Mouse (Mus musculus) liver, postnatal 0 days (tissue): Measurements from ENCODE around the gene Ptpn4. TPM values are rescaled to one million over a fixed set of nuclear protein-coding genes. Genes with fewer than 3 reads are reported as not detected.

Experiments used
- ATAC-seq: fragments of 200-750 bp; cut with Nextera tagmentation; 2 replicates; pipeline ENCODE4 v1.8.0; 2017; ENCODE audit warnings: mild to moderate bottlenecking, moderate library complexity
- DNase-seq: peaks from one replicate; pipeline ENCODE4 v3.0.0-alpha.2; 2016
- H3K27ac ChIP-seq: fragments of 300-500 bp; sonication (generic); 2 replicates; pipeline ENCODE4 v1.5.1; 2014; ENCODE audit warnings: antibody characterized with exemption, moderate library complexity, mild to moderate bottlenecking, low read depth
- H3K27me3 ChIP-seq: fragments of 300-500 bp; sonication (generic); 2 replicates; pipeline ENCODE4 v1.6.1; 2014; ENCODE audit warnings: low read length, control low read depth, mixed read lengths; ENCODE audit not compliant: insufficient read depth
- H3K36me3 ChIP-seq: fragments of 300-500 bp; sonication (generic); replicated peaks from 2 replicates; pipeline ENCODE4 v1.6.1; 2014; ENCODE audit warnings: mild to moderate bottlenecking, control low read depth, low read length, moderate library complexity, mixed read lengths; ENCODE audit not compliant: insufficient read depth
- H3K4me1 ChIP-seq: fragments of 300-500 bp; sonication (generic); 2 replicates; pipeline ENCODE4 v1.6.1; 2014; ENCODE audit warnings: antibody characterized with exemption, mild to moderate bottlenecking, control low read depth; ENCODE audit not compliant: insufficient read depth
- H3K4me2 ChIP-seq: fragments of 300-500 bp; sonication (generic); 2 replicates; pipeline ENCODE4 v1.6.1; 2014; ENCODE audit warnings: low read depth, mild to moderate bottlenecking, low read length, moderate library complexity, mixed read lengths
- H3K4me3 ChIP-seq: fragments of 300-500 bp; sonication (generic); 2 replicates; pipeline ENCODE4 v1.5.1; 2014; ENCODE audit warnings: low read depth, low read length
- H3K9ac ChIP-seq: fragments of 300-500 bp; sonication (generic); replicated peaks from 2 replicates; pipeline ENCODE4 v1.6.1; 2014; ENCODE audit warnings: mild to moderate bottlenecking, moderate library complexity
- H3K9me3 ChIP-seq: fragments of 300-500 bp; sonication (generic); 2 replicates; pipeline ENCODE4 v1.6.1; 2016; ENCODE audit warnings: mild to moderate bottlenecking, control low read depth, low read length, mixed read lengths
- CTCF ChIP-seq: sonication (generic); IDR thresholded peaks from 2 replicates; pipeline ENCODE4 v1.5.1; 2016; ENCODE audit warnings: antibody characterized with exemption, low read depth
- EP300 ChIP-seq: IDR thresholded peaks from 2 replicates; pipeline ENCODE4 v1.6.1; 2016; ENCODE audit warnings: antibody characterized with exemption, low read depth, mild to moderate bottlenecking
- WGBS: fragments of 180-500 bp; shearing (Covaris S2); extraction: QIAGEN DNeasy Blood & Tissue Kit; methylation state at CpG from one replicate; pipeline ENCODE4 v1.1.7; 2014; ENCODE audit not compliant: insufficient replicate concordance; 5-methylcytosine and 5-hydroxymethylcytosine counted together
- polyA plus RNA-seq: library from polyadenylated mRNA; unstranded; fragments of >200 nt; fragmentation: Nextera tagmentation; extraction: Ambion mirVana; gene quantifications from 2 replicates; pipeline ENCODE4 v1.2.1, GENCODE M21; 2015

The Ptpn4 gene
- polyA plus RNA-seq, 1 experiment from 2014 or later: 1.7 TPM

- no peak overlapping the region for H3K4me3 ChIP-seq
- H3K27me3 ChIP-seq: no peaks in the 10 kb centered on the region
- ATAC-seq (no peak), DNase-seq (no peak)
- H3K36me3 ChIP-seq: 0 out of 2 replicates have a peak, but pooled peaks cover 9% of the 10 kb centered on the region
- 74% methylated on average over 2 of the region's 2 CpGs for WGBS
- TF ChIP-seq CTCF (no peak), EP300 (no peak)
- H3K27ac ChIP-seq: no peak overlapping the region
- H3K9ac ChIP-seq: no peak overlapping the region
- H3K4me2 ChIP-seq: no peak overlapping the region
- H3K4me1 ChIP-seq: no peaks in the 10 kb centered on the region
- H3K9me3 ChIP-seq: no peaks in the 10 kb centered on the region
Observed at GRCm38 (mm10) chr1:119624444-119624843, 213.0 kb downstream of the Ptpn4 start.

- TF ChIP-seq EP300: no peak
- no peak for TF ChIP-seq CTCF
- H3K9ac ChIP-seq: no peak overlapping the region
- WGBS: 78% methylated on average over 3 of the region's 3 CpGs
- no peaks in the 10 kb centered on the region for H3K4me1 ChIP-seq
- no peak overlapping the region for H3K4me2 ChIP-seq
- no peaks in the 10 kb centered on the region for H3K9me3 ChIP-seq
- H3K4me3 ChIP-seq: no peak overlapping the region
- no peak for DNase-seq
- ATAC-seq: no peak
- no peak overlapping the region for H3K27ac ChIP-seq
- H3K36me3 ChIP-seq: no peaks in the 10 kb centered on the region
- H3K27me3 ChIP-seq: no peaks in the 10 kb centered on the region
Observed at GRCm38 (mm10) chr1:119605396-119605795, 232.0 kb downstream of the Ptpn4 start.

Other genes starting within 250 kb of the Ptpn4 start
- 25.5 and 27.4 TPM in 2 replicates for gene Epb41l5, start 188.6 kb downstream of the Ptpn4 start, polyA plus RNA-seq
- 2.2 and 2.8 TPM in 2 replicates for gene Tmem177, start 75.6 kb upstream of the Ptpn4 start, polyA plus RNA-seq
- gene Cfap221, start 159.6 kb upstream of the Ptpn4 start, polyA plus RNA-seq: not detected in 2 replicates
- 0.05 and 0.13 TPM in 2 replicates for gene Sctr, start 169.3 kb upstream of the Ptpn4 start, polyA plus RNA-seq
- gene Tmem37, start 236.5 kb upstream of the Ptpn4 start, polyA plus RNA-seq: 194 and 201 TPM in 2 replicates